Mouse (Mus musculus) stomach, postnatal 0 days (tissue): ENCODE measurements at regions not wholly inside any gene's neighbourhood (a gene's known extent, or its start where the extent isn't known, plus 50 kb on each side); places are given as distances from the start of the nearest gene placed in this dataset.

Source experiments
- ATAC-seq: fragments of 200-750 bp; cut with Nextera tagmentation; 2 replicates; pipeline ENCODE4 v1.8.0; 2017; ENCODE audit not compliant: low FRiP score, low TSS enrichment
- DNase-seq: peaks from one replicate; pipeline ENCODE4 v3.0.0-alpha.2; 2016; ENCODE audit warnings: low spot score
- H3K27ac ChIP-seq: fragments of 300-500 bp; sonication (generic); replicated peaks from 2 replicates; pipeline ENCODE4 v1.5.1; 2014; ENCODE audit warnings: mild to moderate bottlenecking, control low read depth
- H3K27me3 ChIP-seq: fragments of 300-500 bp; sonication (generic); 2 replicates; pipeline ENCODE4 v1.6.1; 2014; ENCODE audit warnings: low read length; ENCODE audit not compliant: control insufficient read depth, insufficient read depth
- H3K36me3 ChIP-seq: fragments of 300-500 bp; sonication (generic); 2 replicates; pipeline ENCODE4 v1.6.1; 2014; ENCODE audit warnings: low read length, mixed read lengths; ENCODE audit not compliant: control insufficient read depth, insufficient read depth
- H3K4me1 ChIP-seq: fragments of 300-500 bp; sonication (generic); replicated peaks from 2 replicates; pipeline ENCODE4 v1.6.1; 2014; ENCODE audit warnings: antibody characterized with exemption; ENCODE audit not compliant: control insufficient read depth, insufficient read depth
- H3K4me2 ChIP-seq: fragments of 300-500 bp; sonication (generic); replicated peaks from 2 replicates; pipeline ENCODE4 v1.6.1; 2014; ENCODE audit warnings: low read depth, mild to moderate bottlenecking, control low read depth, moderate library complexity
- H3K4me3 ChIP-seq: fragments of 300-500 bp; sonication (generic); 2 replicates; pipeline ENCODE4 v1.5.1; 2014; ENCODE audit warnings: low read depth, low read length, control low read depth
- H3K9ac ChIP-seq: fragments of 300-500 bp; sonication (generic); 2 replicates; pipeline ENCODE4 v1.6.1; 2014; ENCODE audit warnings: mild to moderate bottlenecking, low read length, control low read depth, mixed read lengths
- H3K9me3 ChIP-seq: fragments of 300-500 bp; sonication (generic); 2 replicates; pipeline ENCODE4 v1.6.1; 2016; ENCODE audit warnings: low read length; ENCODE audit not compliant: control insufficient read depth
- CTCF ChIP-seq: IDR thresholded peaks from 2 replicates; pipeline ENCODE4 v1.5.1; 2016; ENCODE audit warnings: antibody characterized with exemption, low read depth, mild to moderate bottlenecking, moderate library complexity
- EP300 ChIP-seq: optimal IDR thresholded peaks from 2 replicates; pipeline ENCODE3; 2016; ENCODE audit warnings: antibody characterized with exemption
- WGBS: fragments of 180-500 bp; shearing (Covaris S2); extraction: QIAGEN DNeasy Blood & Tissue Kit; methylation state at CpG from one replicate; pipeline ENCODE4 v1.1.7; 2014; 5-methylcytosine and 5-hydroxymethylcytosine counted together

- H3K9ac ChIP-seq, result no peak overlapping the region
- no peaks in the 10 kb centered on the region for H3K4me1 ChIP-seq
- no peak overlapping the region for H3K4me3 ChIP-seq
- no peak for TF ChIP-seq EP300
- TF ChIP-seq CTCF, result no peak
- no peaks in the 10 kb centered on the region for H3K27me3 ChIP-seq
- H3K36me3 ChIP-seq, result no peaks in the 10 kb centered on the region
- no peaks in the 10 kb centered on the region for H3K9me3 ChIP-seq
- no peak overlapping the region for H3K27ac ChIP-seq
- DNase-seq, result no peak
- no peak overlapping the region for H3K4me2 ChIP-seq
- WGBS, result 93% methylated on average over 8 of the region's 8 CpGs
- no peak for ATAC-seq
Measured at GRCm38 (mm10) chr8:35020480-35020879, 745.1 kb upstream of the Gm19410 start.

GRCm38 (mm10) chr8:35022649-35023048 is 742.9 kb upstream of the Gm19410 start:
- TF ChIP-seq CTCF (no peak), EP300 (no peak)
- H3K9me3 ChIP-seq, result no peaks in the 10 kb centered on the region
- DNase-seq (no peak), ATAC-seq (no peak)
- no peak overlapping the region for H3K4me3 ChIP-seq
- WGBS, result 62% methylated on average over 6 of the region's 6 CpGs
- H3K9ac ChIP-seq, result no peak overlapping the region
- no peak overlapping the region for H3K27ac ChIP-seq
- H3K4me2 ChIP-seq, result no peak overlapping the region
- H3K27me3 ChIP-seq, result no peaks in the 10 kb centered on the region
- H3K36me3 ChIP-seq, result no peaks in the 10 kb centered on the region
- no peaks in the 10 kb centered on the region for H3K4me1 ChIP-seq

- Histone ChIP-seq H3K27ac (no peak overlapping the region), H3K27me3 (no peaks in the 10 kb centered on the region), H3K36me3 (no peaks in the 10 kb centered on the region), H3K4me3 (no peak overlapping the region), H3K4me2 (no peak overlapping the region), H3K9ac (no peak overlapping the region), H3K4me1 (no peaks in the 10 kb centered on the region), H3K9me3 (no peaks in the 10 kb centered on the region)
- DNase-seq (no peak), ATAC-seq (no peak)
- whole genome bisulfite sequencing, result 71% methylated on average over 3 of the region's 3 CpGs
- no peak for TF ChIP-seq EP300
- no peak for TF ChIP-seq CTCF
Measured at GRCm38 (mm10) chr8:35047798-35048197, 717.8 kb upstream of the Gm19410 start.

DNA sequence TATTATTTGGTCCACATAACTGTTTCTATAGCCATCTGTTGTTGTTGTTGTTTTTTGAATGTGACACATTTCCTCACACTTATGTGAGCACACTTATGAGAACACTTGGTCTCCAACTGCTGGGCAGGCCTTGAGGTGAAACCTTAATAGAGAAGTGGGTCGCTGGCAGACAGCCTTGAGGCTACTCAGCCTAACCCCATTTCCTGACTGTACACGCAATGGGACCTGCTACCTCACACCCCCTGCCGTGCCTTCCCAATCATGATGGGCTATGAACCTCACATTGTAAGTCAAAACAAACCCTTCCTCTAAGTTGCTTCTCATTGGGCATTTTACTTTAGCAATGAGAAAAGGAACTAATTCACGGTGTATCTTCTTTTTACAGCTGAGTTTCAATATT is 712.1 kb upstream of the Gm19410 start:
- 91% methylated on average over 4 of the region's 4 CpGs for WGBS
- H3K4me1 ChIP-seq, result no peaks in the 10 kb centered on the region
- no peak overlapping the region for H3K4me2 ChIP-seq
- TF ChIP-seq EP300 (no peak), CTCF (no peak)
- DNase-seq, result no peak
- no peaks in the 10 kb centered on the region for H3K9me3 ChIP-seq
- no peak overlapping the region for H3K9ac ChIP-seq
- H3K27ac ChIP-seq, result no peak overlapping the region
- ATAC-seq, result no peak
- no peaks in the 10 kb centered on the region for H3K27me3 ChIP-seq
- H3K36me3 ChIP-seq, result no peaks in the 10 kb centered on the region
- no peak overlapping the region for H3K4me3 ChIP-seq

DNA sequence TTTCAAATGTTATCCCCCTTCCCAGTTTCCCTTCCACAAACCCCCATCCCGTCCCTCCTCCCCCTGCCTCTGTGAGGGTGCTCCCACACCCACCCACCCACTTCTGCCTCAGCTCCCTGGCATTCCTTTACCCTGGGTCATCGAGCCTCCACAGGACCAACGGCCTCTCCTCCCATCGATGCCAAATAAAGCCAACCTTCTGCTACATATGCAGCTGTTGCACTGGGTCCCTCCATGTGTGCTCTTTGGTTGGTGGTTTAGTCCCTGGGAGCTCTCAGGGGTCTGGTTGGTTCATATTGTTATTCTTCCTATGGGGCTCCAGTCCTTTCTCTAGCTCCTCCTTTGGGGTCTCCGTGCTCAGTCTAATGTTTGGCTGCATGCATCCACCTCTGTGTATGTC is 704.5 kb upstream of the Gm19410 start:
- H3K4me2 ChIP-seq, result no peak overlapping the region
- no peak overlapping the region for H3K9ac ChIP-seq
- DNase-seq, result no peak
- 83% methylated on average over 5 of the region's 5 CpGs for WGBS
- no peak overlapping the region for H3K4me3 ChIP-seq
- H3K27ac ChIP-seq, result no peak overlapping the region
- TF ChIP-seq EP300 (no peak), CTCF (no peak)
- no peak for ATAC-seq
- H3K36me3 ChIP-seq, result no peaks in the 10 kb centered on the region
- H3K27me3 ChIP-seq, result no peaks in the 10 kb centered on the region
- H3K4me1 ChIP-seq, result no peaks in the 10 kb centered on the region
- no peaks in the 10 kb centered on the region for H3K9me3 ChIP-seq

GRCm38 (mm10) chr8:35068228-35068627 is 697.4 kb upstream of the Gm19410 start:
- Histone ChIP-seq H3K4me3 (no peak overlapping the region), H3K4me2 (no peak overlapping the region), H3K36me3 (no peaks in the 10 kb centered on the region), H3K4me1 (no peaks in the 10 kb centered on the region), H3K9ac (no peak overlapping the region), H3K9me3 (no peaks in the 10 kb centered on the region), H3K27me3 (no peaks in the 10 kb centered on the region), H3K27ac (no peak overlapping the region)
- DNase-seq (no peak), ATAC-seq (no peak)
- WGBS, result 88% methylated on average over 2 of the region's 2 CpGs
- TF ChIP-seq EP300 (no peak), CTCF (no peak)
